Mouse (Mus musculus) heart, adult 2 months (tissue): Measurements from ENCODE around the gene Avl9. TPM values are rescaled to one million over a fixed set of nuclear protein-coding genes. Genes with fewer than 3 reads are reported as not detected.
A peak's percentile ranks its signal among the peaks of the same experiment; 100 is the strongest.

Experiments
- DNase-seq, 2 experiments: peaks; one replicate each; pipeline ENCODE4 v3.0.0; 2021
- H3K27ac ChIP-seq: fragments of 200-600 bp; 2 replicates; pipeline ENCODE4 v1.8.1; 2022
- H3K27me3 ChIP-seq: fragments of 200-500 bp; 2 replicates; pipeline ENCODE4 v1.6.1; 2012; ENCODE audit warnings: mild to moderate bottlenecking, low read length, inconsistent platforms, mixed read lengths; ENCODE audit not compliant: control insufficient read depth, insufficient read depth
- H3K36me3 ChIP-seq: fragments of 200-500 bp; 2 replicates; pipeline ENCODE4 v1.6.1; 2012; ENCODE audit warnings: low read length, inconsistent platforms; ENCODE audit not compliant: control insufficient read depth, insufficient read depth
- H3K4me1 ChIP-seq: fragments of 200-500 bp; 2 replicates; pipeline ENCODE4 v1.6.1; 2011; ENCODE audit warnings: low read length; ENCODE audit not compliant: control insufficient read depth, insufficient read depth
- H3K4me3 ChIP-seq: fragments of 200-600 bp; 2 replicates; pipeline ENCODE4 v1.8.1; 2022
- H3K79me2 ChIP-seq: fragments of 200-500 bp; replicated peaks from 2 replicates; pipeline ENCODE4 v1.6.1; 2012; ENCODE audit warnings: mild to moderate bottlenecking, inconsistent platforms, low read length, moderate library complexity, mixed read lengths; ENCODE audit not compliant: control insufficient read depth, insufficient read depth
- H3K9ac ChIP-seq: fragments of 200-500 bp; 2 replicates; pipeline ENCODE4 v1.6.1; 2012; ENCODE audit warnings: low read depth, mild to moderate bottlenecking, control low read depth, inconsistent platforms, low read length, mixed read lengths
- CTCF ChIP-seq: fragments of 200-600 bp; IDR thresholded peaks from 2 replicates; pipeline ENCODE4 v1.8.1; 2022; ENCODE audit warnings: antibody characterized with exemption, mild to moderate bottlenecking, moderate library complexity
- EP300 ChIP-seq: fragments of 200-500 bp; IDR thresholded peaks from 2 replicates; pipeline ENCODE4 v1.6.1; 2011; ENCODE audit warnings: low read depth, low read length, control low read depth; ENCODE audit not compliant: insufficient read depth
- POLR2A ChIP-seq: fragments of 200-500 bp; IDR thresholded peaks from 2 replicates; pipeline ENCODE4 v1.6.1; 2011; ENCODE audit warnings: mild to moderate bottlenecking, low read depth, low read length, control low read depth; ENCODE audit not compliant: insufficient read depth
- WGBS: fragments of 180-500 bp; shearing (Covaris S2); methylation state at CpG from one replicate; pipeline ENCODE4 v1.1.7; 2018; 5-methylcytosine and 5-hydroxymethylcytosine counted together
- intact Hi-C: fragments of 180-260 bp; cut with DNase I; formaldehyde crosslinking; loops from one replicate; pipeline ENCODE4 v1.15.1; 2025
- polyA plus RNA-seq: library from polyadenylated mRNA; depleted of rRNA; stranded (reverse); fragments of >200 nt; gene quantifications from 2 replicates; pipeline ENCODE4 v1.2.3, GENCODE M21; 2012
- total RNA-seq, 2 experiments: library from RNA; stranded (reverse); gene quantifications; 2 replicates each; pipeline ENCODE4 v1.2.3; 2021

Gene Avl9
- total and polyA plus RNA-seq, 3 experiments: 2.0 to 6.9 (median 5.8) TPM

DNA sequence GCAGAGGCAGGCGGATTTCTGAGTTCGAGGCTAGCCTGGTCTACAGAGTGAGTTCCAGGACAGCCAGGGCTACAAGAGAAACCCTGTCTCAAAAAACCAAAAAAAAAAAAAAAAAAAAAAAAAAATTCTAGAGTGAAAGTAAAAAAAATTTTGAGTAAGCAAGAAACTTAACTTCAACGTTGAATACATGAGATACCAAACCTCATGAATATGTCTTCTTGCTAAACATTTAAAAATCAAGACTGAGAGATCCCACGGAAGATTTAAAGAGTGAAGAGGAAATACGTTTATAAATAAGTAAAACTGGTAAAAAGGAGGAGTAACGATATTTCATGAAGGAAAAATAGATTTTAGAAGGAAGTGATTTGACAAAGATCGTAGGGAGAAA is 519 bp upstream of the Avl9 start:
- Histone ChIP-seq H3K36me3 (no peaks in the 10 kb centered on the region; the same call in 1 of the 2 replicates), H3K27me3 (no peaks in the 10 kb centered on the region), H3K27ac (peak overlapping the region; percentile 53; the same call in 1 of the 2 replicates), H3K4me3 (peak overlapping the region; percentile 100), H3K9ac (no peak overlapping the region), H3K79me2 (no peaks in the 10 kb centered on the region), H3K4me1 (peaks cover 1% of the 10 kb centered on the region)
- TF ChIP-seq POLR2A (no peak), CTCF (no peak), EP300 (no peak)
- WGBS: 40% methylated on average over 7 of the region's 7 CpGs
- intact Hi-C loops: loop anchor here (5.0 to 10.0 kb wide), 3 partner anchors 821 to 1108 kb away; partner anchors contain the start of genes Lancl2 and Ppm1k
- DNase-seq: no peak

- Histone ChIP-seq H3K79me2 (no peaks in the 10 kb centered on the region), H3K4me1 (peaks cover 1% of the 10 kb centered on the region), H3K27me3 (no peaks in the 10 kb centered on the region), H3K4me3 (peak overlapping the region; percentile 100), H3K27ac (peak overlapping the region; percentile 98), H3K36me3 (no peaks in the 10 kb centered on the region; the same call in 1 of the 2 replicates), H3K9ac (peak overlapping the region; percentile 88)
- TF ChIP-seq CTCF (no peak; the same call in 1 of the 2 replicates), EP300 (no peak), POLR2A (no peak)
- WGBS: under 1% methylated on average over 25 of the region's 25 CpGs
- intact Hi-C loops: loop anchor here (5.0 to 10.0 kb wide), 3 partner anchors 207 to 990 kb away; partner anchors contain the start of genes Lancl2, Nt5c3, Ppm1k and Vmn1r4
- DNase-seq: no peak
Observed at GRCm38 (mm10) chr6:56715270-56715666, 569 bp downstream of the Avl9 start.

GRCm38 (mm10) chr6:56719071-56719470 is 4.4 kb downstream of the Avl9 start:
- no peak for DNase-seq
- 40% methylated on average over 1 of the region's 1 CpGs for WGBS
- no peaks in the 10 kb centered on the region for H3K79me2 ChIP-seq
- intact Hi-C loops: loop anchor here (5.0 to 10.0 kb wide), 3 partner anchors 203 to 986 kb away; partner anchors contain the start of genes Lancl2, Nt5c3, Ppm1k and Vmn1r4
- no peaks in the 10 kb centered on the region for H3K27me3 ChIP-seq
- H3K4me3 ChIP-seq: no peak overlapping the region
- H3K36me3 ChIP-seq: no peaks in the 10 kb centered on the region; the same call in 1 of the 2 replicates
- TF ChIP-seq POLR2A (no peak), EP300 (no peak), CTCF (no peak)
- H3K4me1 ChIP-seq: peaks cover 1% of the 10 kb centered on the region
- H3K9ac ChIP-seq: no peak overlapping the region
- no peak overlapping the region for H3K27ac ChIP-seq

GRCm38 (mm10) chr6:56720877-56721276 is 6.2 kb downstream of the Avl9 start:
- Histone ChIP-seq H3K4me3 (no peak overlapping the region), H3K27ac (no peak overlapping the region), H3K36me3 (no peaks in the 10 kb centered on the region; the same call in 1 of the 2 replicates), H3K4me1 (peaks cover under 1% of the 10 kb centered on the region), H3K27me3 (no peaks in the 10 kb centered on the region), H3K79me2 (no peaks in the 10 kb centered on the region), H3K9ac (no peak overlapping the region)
- DNase-seq: no peak
- 33% methylated on average over 3 of the region's 3 CpGs for WGBS
- no peak for TF ChIP-seq EP300
- TF ChIP-seq POLR2A: no peak
- TF ChIP-seq CTCF: no peak
- intact Hi-C loops: no loop called here

DNA sequence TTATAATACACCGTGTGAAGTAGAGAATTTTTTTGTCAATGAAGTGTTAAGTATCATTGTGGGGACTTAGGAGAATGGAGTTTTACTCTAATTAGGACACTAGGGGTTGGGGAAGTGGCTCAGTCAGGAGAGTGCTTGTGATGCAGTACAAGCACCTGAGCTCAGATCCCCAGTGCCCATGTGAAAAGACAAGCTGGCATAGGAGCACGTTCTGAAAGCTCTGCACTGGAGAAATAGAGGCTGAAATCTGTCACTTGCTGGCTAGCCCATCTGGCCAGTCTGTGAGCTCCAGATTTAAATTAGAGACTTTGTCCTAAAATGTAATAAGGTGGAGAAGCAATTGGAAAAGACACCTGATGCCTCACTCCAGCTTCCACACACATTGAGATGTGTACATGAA is 17.8 kb downstream of the Avl9 start:
- H3K9ac ChIP-seq: no peak overlapping the region
- intact Hi-C loops: no loop called here
- H3K27ac ChIP-seq: no peak overlapping the region
- no peak for DNase-seq
- no peaks in the 10 kb centered on the region for H3K4me1 ChIP-seq
- TF ChIP-seq CTCF (no peak), EP300 (no peak), POLR2A (no peak)
- H3K27me3 ChIP-seq: no peaks in the 10 kb centered on the region
- 85% methylated on average over 2 of the region's 2 CpGs for WGBS
- no peaks in the 10 kb centered on the region for H3K79me2 ChIP-seq
- peaks cover 4% of the 10 kb centered on the region; the same call in 1 of the 2 replicates for H3K36me3 ChIP-seq
- no peak overlapping the region for H3K4me3 ChIP-seq

GRCm38 (mm10) chr6:56745950-56746543 is 31.3 kb downstream of the Avl9 start:
- no peak overlapping the region for H3K27ac ChIP-seq
- no peak overlapping the region for H3K9ac ChIP-seq
- H3K4me3 ChIP-seq: no peak overlapping the region
- TF ChIP-seq POLR2A: no peak
- TF ChIP-seq CTCF: no peak
- no peak for TF ChIP-seq EP300
- no peaks in the 10 kb centered on the region for H3K27me3 ChIP-seq
- DNase-seq: no peak
- WGBS: 38% methylated on average over 5 of the region's 5 CpGs
- no peaks in the 10 kb centered on the region for H3K4me1 ChIP-seq
- H3K36me3 ChIP-seq: peaks cover 11% of the 10 kb centered on the region
- intact Hi-C loops: no loop called here
- H3K79me2 ChIP-seq: no peaks in the 10 kb centered on the region
